Mouse (Mus musculus) CD4-positive, CD25-positive, alpha-beta regulatory T cell, adult 4 months (primary cell): ENCODE measurements around the gene Sh2b1. TPM values are rescaled to one million over a fixed set of nuclear protein-coding genes. Genes with fewer than 3 reads are reported as not detected.

Source experiments
- ATAC-seq: one replicate; pipeline ENCODE4 v1.8.0; 2017
- polyA plus RNA-seq, 2 experiments: library from polyadenylated mRNA; unstranded; fragments of 100-300 nt; shearing (Covaris generic); gene quantifications; one replicate each; pipeline ENCODE4 v1.2.1; 2017

Sh2b1 gene
- polyA plus RNA-seq, 2 experiments from 2014 or later, result 11.5 to 13.1 TPM

GRCm38 (mm10) chr7:126453861-126454260 is 21.4 kb downstream of the Sh2b1 start:
- no peak for ATAC-seq

GRCm38 (mm10) chr7:126452244-126452643 is 23.0 kb downstream of the Sh2b1 start:
- ATAC-seq, result no peak

GRCm38 (mm10) chr7:126450641-126451040 is 24.6 kb downstream of the Sh2b1 start:
- no peak for ATAC-seq

GRCm38 (mm10) chr7:126449991-126450390 is 25.2 kb downstream of the Sh2b1 start:
- no peak for ATAC-seq

GRCm38 (mm10) chr7:126448481-126448880 is 26.7 kb downstream of the Sh2b1 start:
- ATAC-seq, result no peak

- no peak for ATAC-seq
Observed at GRCm38 (mm10) chr7:126446217-126446616, 29.0 kb downstream of the Sh2b1 start.

- ATAC-seq, result no peak
Observed at GRCm38 (mm10) chr7:126445104-126445815, 30.0 kb downstream of the Sh2b1 start.

- no peak for ATAC-seq
Observed at GRCm38 (mm10) chr7:126444536-126444935, 30.7 kb downstream of the Sh2b1 start.

- no peak for ATAC-seq
Observed at GRCm38 (mm10) chr7:126443997-126444396, 31.2 kb downstream of the Sh2b1 start.

DNA sequence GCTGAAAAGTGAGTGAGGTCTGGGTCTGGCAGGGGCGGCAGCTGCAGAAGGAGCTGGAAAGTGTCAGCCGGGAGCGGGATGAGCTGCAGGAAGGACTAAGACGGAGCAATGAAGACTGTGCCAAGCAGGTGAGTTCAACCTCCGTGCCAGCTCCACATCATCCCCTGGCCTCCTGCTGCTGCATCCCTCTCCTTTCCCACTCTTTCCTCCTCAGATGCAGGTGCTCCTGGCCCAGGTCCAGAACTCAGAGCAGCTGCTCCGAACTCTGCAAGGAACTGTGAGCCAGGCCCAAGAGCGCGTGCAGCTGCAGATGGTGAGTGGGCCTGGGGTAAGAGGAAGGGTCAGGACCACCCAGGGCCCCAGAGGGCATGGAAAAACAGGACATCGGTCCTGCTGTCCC is 35.1 kb downstream of the Sh2b1 start:
- ATAC-seq, result no peak

DNA sequence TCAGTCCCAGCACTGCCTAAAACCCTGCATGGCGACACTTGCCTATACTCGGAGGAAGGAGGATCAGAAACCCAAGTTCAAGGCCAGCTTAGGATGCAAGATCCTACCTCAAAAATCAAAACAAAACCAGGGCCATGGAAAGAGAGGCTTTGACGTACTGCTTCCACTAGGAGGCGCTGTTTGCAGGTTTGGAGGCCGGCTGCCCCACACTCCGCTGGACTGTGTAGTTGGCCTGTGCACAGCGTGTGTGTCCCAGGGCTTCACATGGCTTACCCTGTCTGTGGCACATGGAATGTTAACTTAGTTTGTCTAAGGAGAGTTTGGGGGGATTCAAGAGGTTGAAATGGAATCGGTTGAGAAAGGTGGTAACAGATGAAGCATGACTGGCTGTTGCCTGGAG is 38.4 kb downstream of the Sh2b1 start:
- ATAC-seq, result peak; percentile 41

DNA sequence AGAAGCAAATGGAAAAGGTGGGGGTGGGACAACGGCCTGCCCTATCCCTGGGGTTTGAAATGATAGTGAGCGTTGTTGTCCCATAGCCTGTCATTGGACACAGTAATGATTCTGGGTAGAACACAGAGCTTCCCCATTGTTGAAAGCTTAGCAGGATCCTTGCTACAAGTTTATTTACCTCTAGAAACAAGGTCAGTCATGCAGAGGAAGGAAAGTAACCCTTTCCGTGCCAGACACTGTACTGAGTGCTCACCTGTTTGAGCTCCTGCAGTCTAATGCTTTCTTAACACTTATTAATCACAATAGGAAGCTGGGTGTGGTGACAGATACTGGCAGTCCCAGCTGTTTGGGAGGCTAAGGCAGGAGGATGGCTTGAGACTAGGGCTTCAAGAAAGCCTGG is 39.4 kb downstream of the Sh2b1 start:
- no peak for ATAC-seq

DNA sequence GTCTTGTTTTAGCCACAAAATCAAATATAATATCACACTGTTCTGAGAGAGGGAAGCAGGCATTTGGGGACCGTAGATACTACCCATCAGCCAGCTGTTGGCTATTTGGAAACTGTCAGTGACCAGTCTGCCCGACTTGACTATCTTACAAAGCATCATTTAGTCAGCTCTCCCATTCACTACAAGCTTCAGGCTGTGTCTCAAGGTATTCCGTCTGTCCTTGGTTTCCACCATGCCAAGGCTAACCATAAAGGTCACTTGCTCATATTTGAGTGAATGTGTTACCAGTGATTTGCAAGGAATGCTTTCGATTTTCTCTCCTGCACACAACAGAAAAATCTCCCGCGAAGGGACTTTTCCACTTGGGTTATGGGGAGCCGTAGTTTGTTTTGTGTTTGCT is 40.5 kb downstream of the Sh2b1 start:
- no peak for ATAC-seq

- no peak for ATAC-seq
Observed at GRCm38 (mm10) chr7:126430167-126430566, 45.1 kb downstream of the Sh2b1 start.

DNA sequence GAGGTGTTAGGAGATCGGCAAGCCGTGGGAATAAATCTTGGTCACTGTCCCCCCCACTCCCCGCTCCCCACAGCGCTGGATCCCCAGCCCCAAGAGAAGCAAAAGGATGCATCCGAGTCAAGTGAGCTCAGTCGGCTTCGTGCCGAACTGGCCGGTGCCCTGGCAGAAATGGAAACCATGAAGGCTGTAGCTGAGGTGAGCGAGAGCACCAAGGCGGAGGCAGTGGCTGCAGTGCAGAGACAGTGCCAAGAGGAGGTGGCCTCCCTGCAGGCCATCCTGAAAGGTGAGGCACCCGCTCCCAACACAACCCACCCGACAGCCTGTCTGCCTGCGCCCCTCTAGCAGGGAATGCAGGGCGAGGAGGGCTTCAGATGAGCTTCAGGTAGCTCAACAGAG is 45.7 kb downstream of the Sh2b1 start:
- peak; percentile 4 for ATAC-seq

- peak; percentile 77 for ATAC-seq
Observed at GRCm38 (mm10) chr7:126428631-126429502, 46.4 kb downstream of the Sh2b1 start, which contains the start of gene Rabep2. TSS of gene Rabep2 (plus strand) at chr7:126428759.

DNA sequence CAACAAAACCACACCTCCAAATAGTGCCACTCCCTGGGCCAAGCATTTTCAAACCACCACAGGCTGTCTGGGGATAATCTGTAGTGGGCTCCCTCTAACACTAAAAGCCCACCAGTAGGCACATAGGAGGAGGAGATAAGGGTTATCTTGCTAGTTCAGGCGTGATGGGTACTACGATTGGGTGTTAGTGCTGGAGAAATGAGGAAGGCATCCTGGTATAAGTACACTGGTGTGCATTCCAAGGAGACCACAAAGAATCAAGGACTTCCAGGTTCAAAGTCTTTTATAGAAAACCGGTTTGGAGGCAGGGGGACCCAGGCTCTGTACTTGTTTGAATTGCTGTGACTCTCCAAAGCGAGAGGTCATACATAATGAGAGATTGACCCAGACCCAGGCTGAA is 47.1 kb downstream of the Sh2b1 start:
- ATAC-seq, result no peak

DNA sequence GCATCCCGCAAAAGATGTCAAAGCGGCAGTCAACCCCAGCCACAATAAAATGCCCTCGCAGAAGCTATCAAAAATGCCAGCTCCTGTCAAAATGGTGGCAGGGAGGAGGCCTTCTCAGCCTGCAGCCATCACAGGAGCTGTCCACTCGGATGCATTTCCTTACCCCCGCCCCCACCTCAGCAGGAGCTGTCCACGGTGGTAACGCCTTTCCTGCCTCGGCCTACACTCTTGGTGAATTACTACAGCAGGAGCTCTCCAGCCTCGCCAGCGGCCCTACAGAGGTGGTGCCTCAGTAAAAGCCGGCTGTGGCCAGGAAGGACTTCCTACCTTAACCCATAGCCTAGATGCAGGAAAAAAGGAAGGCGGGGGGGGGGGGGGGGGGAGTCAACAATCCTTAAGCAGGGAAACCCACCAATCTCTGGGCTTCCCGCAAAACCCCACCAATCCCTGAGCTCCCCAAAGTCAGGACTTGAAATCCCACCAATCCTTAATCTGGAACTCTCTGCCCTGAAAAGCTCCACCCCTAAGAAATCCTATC is 47.8 kb downstream of the Sh2b1 start:
- no peak for ATAC-seq

- ATAC-seq, result no peak
Observed at GRCm38 (mm10) chr7:126424161-126424560, 51.1 kb downstream of the Sh2b1 start.

DNA sequence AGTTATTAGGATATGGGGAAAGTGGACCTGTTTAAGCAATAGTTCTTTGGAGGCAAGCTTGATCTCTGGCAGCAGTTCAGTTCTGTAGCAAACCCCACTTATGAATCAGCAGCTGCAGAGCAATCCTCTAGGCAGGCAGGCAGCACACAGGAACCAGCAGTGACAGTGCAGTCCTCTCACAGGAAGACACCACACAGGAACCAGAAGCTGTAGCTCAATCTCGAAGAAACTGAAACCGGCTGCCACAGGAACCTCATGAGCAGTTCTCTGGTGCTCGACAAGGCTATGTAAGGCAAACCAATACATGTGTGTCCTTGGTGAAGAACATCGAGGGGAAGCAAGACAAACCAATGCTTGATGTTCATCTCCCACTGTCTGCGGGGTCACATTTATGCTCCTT is 53.5 kb downstream of the Sh2b1 start:
- ATAC-seq, result no peak

DNA sequence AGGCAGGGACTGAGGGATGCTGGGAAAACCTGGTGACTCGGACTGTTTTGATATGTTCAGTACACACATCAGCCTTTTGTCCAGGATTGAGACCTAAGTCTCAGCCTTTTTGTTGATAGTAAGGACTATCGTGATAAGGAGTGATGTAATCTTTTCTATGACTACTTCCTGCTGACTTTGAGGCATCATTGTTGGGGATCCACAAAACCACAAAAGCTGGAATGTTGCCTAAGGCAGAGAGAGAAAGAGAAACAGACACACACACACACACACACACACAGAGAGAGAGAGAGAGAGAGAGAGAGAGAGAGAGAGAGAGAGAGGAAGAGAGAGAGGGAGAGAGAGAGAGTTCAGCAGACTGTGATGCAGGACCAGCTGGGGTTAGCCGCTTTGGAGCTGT is 56.7 kb downstream of the Sh2b1 start:
- ATAC-seq, result no peak

- ATAC-seq, result no peak
Observed at GRCm38 (mm10) chr7:126417606-126418005, 57.6 kb downstream of the Sh2b1 start.

DNA sequence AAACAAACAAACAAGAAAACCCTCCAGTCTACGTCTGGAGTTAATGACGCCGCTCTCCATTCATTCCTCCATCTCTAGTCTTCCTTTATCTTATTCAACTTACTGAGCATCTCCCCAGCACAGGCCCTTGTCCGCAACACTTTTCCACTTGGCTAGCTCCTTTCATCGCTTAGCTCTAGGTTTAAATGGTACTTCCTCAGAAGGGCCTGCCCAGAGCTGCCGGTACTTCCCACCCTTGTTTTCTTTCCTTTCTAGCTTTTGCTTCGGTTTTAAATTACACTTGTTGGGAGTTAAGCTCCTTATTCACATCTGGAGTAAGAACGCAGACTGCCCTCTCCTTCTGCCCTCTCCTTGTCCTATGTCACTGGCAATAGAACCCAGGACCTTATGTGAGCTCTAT is 58.2 kb downstream of the Sh2b1 start:
- no peak for ATAC-seq
